Mouse (Mus musculus) thymus, postnatal 14 days (tissue): ENCODE data around the gene Atf6.

ENCODE experiments used
- DNase-seq: peaks from one replicate; pipeline ENCODE4 v3.0.0; 2021

The Atf6 gene

GRCm38 (mm10) chr1:170771437-170772003 is 96.1 kb downstream of the Atf6 start:
- DNase-seq: no peak

- no peak for DNase-seq
Observed at GRCm38 (mm10) chr1:170770691-170771090, 96.9 kb downstream of the Atf6 start.

GRCm38 (mm10) chr1:170766997-170767396 is 100.6 kb downstream of the Atf6 start:
- no peak for DNase-seq

- DNase-seq: no peak
Observed at GRCm38 (mm10) chr1:170764798-170765197, 102.8 kb downstream of the Atf6 start.

- DNase-seq: no peak
Observed at GRCm38 (mm10) chr1:170761634-170762033, 105.9 kb downstream of the Atf6 start.

- no peak for DNase-seq
Observed at GRCm38 (mm10) chr1:170753597-170753996, 114.0 kb downstream of the Atf6 start.

GRCm38 (mm10) chr1:170751797-170752196 is 115.8 kb downstream of the Atf6 start:
- DNase-seq: no peak

GRCm38 (mm10) chr1:170746523-170746922 is 121.0 kb downstream of the Atf6 start:
- DNase-seq: no peak

- no peak for DNase-seq
Observed at GRCm38 (mm10) chr1:170741497-170742246, 125.9 kb downstream of the Atf6 start.

GRCm38 (mm10) chr1:170734866-170735265 is 132.7 kb downstream of the Atf6 start:
- DNase-seq: no peak

- no peak for DNase-seq
Observed at GRCm38 (mm10) chr1:170732596-170732890, 135.0 kb downstream of the Atf6 start.

GRCm38 (mm10) chr1:170731865-170732595 is 135.5 kb downstream of the Atf6 start:
- DNase-seq: no peak

- DNase-seq: no peak
Observed at GRCm38 (mm10) chr1:170729267-170729962, 138.2 kb downstream of the Atf6 start.

GRCm38 (mm10) chr1:170728524-170728923 is 139.0 kb downstream of the Atf6 start:
- DNase-seq: no peak

GRCm38 (mm10) chr1:170721560-170721959 is 146.0 kb downstream of the Atf6 start:
- no peak for DNase-seq

- DNase-seq: no peak
Observed at GRCm38 (mm10) chr1:170718133-170718810, 149.3 kb downstream of the Atf6 start.

GRCm38 (mm10) chr1:170717241-170717828 is 150.2 kb downstream of the Atf6 start:
- DNase-seq: no peak

- no peak for DNase-seq
Observed at GRCm38 (mm10) chr1:170711731-170712130, 155.8 kb downstream of the Atf6 start.

- no peak for DNase-seq
Observed at GRCm38 (mm10) chr1:170709969-170710368, 157.6 kb downstream of the Atf6 start.

- peak; percentile 23 for DNase-seq
Observed at GRCm38 (mm10) chr1:170709481-170709880, 158.1 kb downstream of the Atf6 start.

GRCm38 (mm10) chr1:170709034-170709433 is 158.5 kb downstream of the Atf6 start:
- no peak for DNase-seq

- no peak for DNase-seq
Observed at GRCm38 (mm10) chr1:170706046-170706445, 161.5 kb downstream of the Atf6 start.
